Mouse (Mus musculus) neural tube, embryonic 11.5 days (tissue): ENCODE results near the gene Gm5737. TPM values are rescaled to one million over a fixed set of nuclear protein-coding genes. Genes with fewer than 3 reads are reported as not detected.

Experiments
- ATAC-seq: fragments of 200-750 bp; cut with Nextera tagmentation; 2 replicates; pipeline ENCODE4 v1.8.0; 2017; ENCODE audit warnings: moderate number of reproducible peaks, mild to moderate bottlenecking, moderate TSS enrichment, moderate library complexity; ENCODE audit not compliant: insufficient read depth, low FRiP score, low TSS enrichment
- DNase-seq: peaks from one replicate; pipeline ENCODE4 v3.0.0-alpha.2; 2015; ENCODE audit warnings: low spot score
- H3K27ac ChIP-seq: fragments of 300-500 bp; sonication (generic); 2 replicates; pipeline ENCODE4 v1.5.1; 2014; ENCODE audit warnings: low read depth, mild to moderate bottlenecking, low read length
- H3K27me3 ChIP-seq: fragments of 300-500 bp; sonication (generic); 2 replicates; pipeline ENCODE4 v1.6.1; 2014; ENCODE audit warnings: mild to moderate bottlenecking, low read length, mixed read lengths; ENCODE audit not compliant: control insufficient read depth, insufficient read depth
- H3K36me3 ChIP-seq: fragments of 300-500 bp; sonication (generic); 2 replicates; pipeline ENCODE4 v1.6.1; 2014; ENCODE audit warnings: mild to moderate bottlenecking, low read length, moderate library complexity, mixed read lengths; ENCODE audit not compliant: control insufficient read depth, insufficient read depth
- H3K4me1 ChIP-seq: fragments of 300-500 bp; sonication (generic); 2 replicates; pipeline ENCODE4 v1.6.1; 2014; ENCODE audit warnings: low read length, mixed read lengths; ENCODE audit not compliant: control insufficient read depth, insufficient read depth
- H3K4me2 ChIP-seq: fragments of 300-500 bp; sonication (generic); 2 replicates; pipeline ENCODE4 v1.6.1; 2014; ENCODE audit warnings: low read depth, mild to moderate bottlenecking, moderate library complexity
- H3K4me3 ChIP-seq: fragments of 300-500 bp; sonication (generic); 2 replicates; pipeline ENCODE4 v1.5.1; 2014; ENCODE audit warnings: low read depth, low read length
- H3K9ac ChIP-seq: fragments of 300-500 bp; sonication (generic); 2 replicates; pipeline ENCODE4 v1.6.1; 2014; ENCODE audit warnings: mild to moderate bottlenecking, low read length
- H3K9me3 ChIP-seq: fragments of 300-500 bp; sonication (generic); 2 replicates; pipeline ENCODE4 v1.6.1; 2016; ENCODE audit warnings: low read length; ENCODE audit not compliant: control insufficient read depth
- WGBS: fragments of 180-500 bp; shearing (Covaris S2); extraction: QIAGEN DNeasy Blood & Tissue Kit; methylation state at CpG from one replicate; pipeline ENCODE4 v1.1.7; 2014; 5-methylcytosine and 5-hydroxymethylcytosine counted together
- polyA plus RNA-seq: library from polyadenylated mRNA; unstranded; fragments of >200 nt; fragmentation: Nextera tagmentation; extraction: Ambion mirVana; gene quantifications from 2 replicates; pipeline ENCODE4 v1.2.1, GENCODE M21; 2014

Gene Gm5737
- not detected in 2 replicates for polyA plus RNA-seq

DNA sequence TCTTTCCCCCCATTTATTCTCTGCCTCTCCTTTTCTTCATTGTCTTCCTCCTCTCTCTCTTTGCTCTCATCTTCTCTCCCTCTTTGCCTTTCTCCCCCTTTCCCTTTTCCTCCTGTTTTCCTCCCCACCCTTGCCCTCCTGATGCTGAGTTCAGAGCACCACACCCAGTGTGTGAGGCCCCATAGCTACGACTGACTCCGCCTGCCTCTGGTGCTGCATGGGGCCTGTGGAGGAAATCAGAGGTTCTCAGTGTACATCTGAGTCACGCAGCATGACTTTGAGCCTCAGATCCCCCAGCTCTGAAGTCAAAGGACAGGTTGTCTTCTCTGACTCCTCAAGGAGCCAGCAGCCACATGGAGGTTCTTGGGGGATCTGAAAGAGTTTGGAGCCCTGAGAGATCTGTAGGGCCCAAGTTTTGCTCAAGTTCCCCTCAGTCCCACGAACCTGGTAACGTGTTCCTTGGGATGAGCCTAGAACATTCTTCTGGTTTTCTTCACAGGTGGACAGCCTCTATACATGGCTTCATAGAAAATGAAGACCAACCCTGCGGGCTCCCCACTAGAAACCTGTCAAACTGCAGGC lies at the start of gene Gm5737:
Gene Gm5737, plus strand, starts transcription at position 532 of the 582 bp plus-strand sequence.
- Histone ChIP-seq H3K9me3 (no peaks in the 10 kb centered on the region), H3K4me3 (no peak within 1 kb of the TSS), H3K4me2 (no peak within 1 kb of the TSS), H3K9ac (no peak within 1 kb of the TSS), H3K27ac (no peak within 1 kb of the TSS), H3K27me3 (0 out of 2 replicates have a peak, but pooled peaks cover 2% of the 10 kb centered on the region), H3K36me3 (no peaks in the 10 kb centered on the region), H3K4me1 (no peaks in the 10 kb centered on the region)
- ATAC-seq (no peak), DNase-seq (no peak)
- 84% methylated on average over 6 of the region's 6 CpGs for WGBS

GRCm38 (mm10) chr7:120767369-120767768 lies 44.8 kb upstream of the Gm5737 start:
- Histone ChIP-seq H3K4me1 (no peaks in the 10 kb centered on the region), H3K27me3 (no peaks in the 10 kb centered on the region), H3K27ac (no peak overlapping the region), H3K9me3 (no peaks in the 10 kb centered on the region), H3K36me3 (no peaks in the 10 kb centered on the region), H3K4me2 (no peak overlapping the region), H3K4me3 (no peak overlapping the region), H3K9ac (no peak overlapping the region)
- DNase-seq: no peak
- ATAC-seq: no peak
- WGBS: 6% methylated on average over 1 of the region's 1 CpGs

GRCm38 (mm10) chr7:120771389-120771788 lies 40.8 kb upstream of the Gm5737 start:
- 73% methylated on average over 1 of the region's 1 CpGs for WGBS
- Histone ChIP-seq H3K4me1 (no peaks in the 10 kb centered on the region), H3K4me2 (no peak overlapping the region), H3K36me3 (no peaks in the 10 kb centered on the region), H3K4me3 (no peak overlapping the region), H3K27ac (no peak overlapping the region), H3K9ac (no peak overlapping the region), H3K9me3 (no peaks in the 10 kb centered on the region), H3K27me3 (no peaks in the 10 kb centered on the region)
- no peak for ATAC-seq
- DNase-seq: no peak

DNA sequence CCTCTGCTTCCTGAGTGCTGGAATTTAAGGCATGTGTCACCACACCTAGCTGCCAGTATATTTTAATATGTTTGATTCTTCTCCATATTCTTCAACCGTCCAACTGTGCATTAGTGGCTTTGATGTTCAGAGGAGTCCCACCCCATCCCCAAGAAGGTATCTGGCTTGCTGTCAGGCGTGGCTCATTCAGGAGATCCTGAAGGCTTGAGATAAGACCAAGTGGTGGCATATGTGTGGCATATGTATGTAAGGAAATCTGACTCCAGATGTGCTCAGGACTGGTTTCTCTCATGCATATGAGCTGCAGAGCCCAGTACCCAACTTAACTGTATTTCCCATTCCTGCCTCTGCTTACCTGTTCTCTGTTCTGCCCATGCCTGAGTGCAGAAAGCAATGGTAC lies 34.2 kb upstream of the Gm5737 start:
- ATAC-seq: no peak
- Histone ChIP-seq H3K27me3 (no peaks in the 10 kb centered on the region), H3K4me3 (no peak overlapping the region), H3K27ac (no peak overlapping the region), H3K9ac (no peak overlapping the region), H3K4me2 (no peak overlapping the region), H3K36me3 (no peaks in the 10 kb centered on the region), H3K9me3 (no peaks in the 10 kb centered on the region), H3K4me1 (no peaks in the 10 kb centered on the region)
- no peak for DNase-seq
- 77% methylated on average over 2 of the region's 2 CpGs for WGBS

DNA sequence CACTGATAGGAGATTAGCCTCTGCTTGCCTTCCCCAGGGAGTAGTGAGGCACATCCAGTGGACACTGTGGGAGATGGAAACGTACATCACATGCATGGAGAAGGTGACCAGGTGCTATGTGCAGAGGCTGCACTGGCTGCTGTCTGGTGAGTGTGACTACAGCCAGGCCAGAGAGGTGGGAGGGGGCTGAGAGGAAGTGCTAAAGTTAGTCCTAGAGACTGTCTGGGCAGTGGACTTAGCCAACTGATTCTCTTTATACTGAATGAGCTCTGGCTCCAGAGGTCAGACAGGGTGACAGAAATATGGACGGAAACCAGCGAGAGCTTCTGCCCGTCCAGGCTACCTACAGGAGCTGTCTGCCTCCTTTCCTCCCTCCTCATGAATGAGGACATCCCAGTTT lies 16.6 kb upstream of the Gm5737 start:
- Histone ChIP-seq H3K4me3 (no peak overlapping the region), H3K9me3 (no peaks in the 10 kb centered on the region), H3K4me1 (no peaks in the 10 kb centered on the region), H3K9ac (no peak overlapping the region), H3K4me2 (no peak overlapping the region), H3K27ac (no peak overlapping the region), H3K36me3 (no peaks in the 10 kb centered on the region), H3K27me3 (no peaks in the 10 kb centered on the region)
- DNase-seq: no peak
- WGBS: 81% methylated on average over 4 of the region's 4 CpGs
- no peak for ATAC-seq

DNA sequence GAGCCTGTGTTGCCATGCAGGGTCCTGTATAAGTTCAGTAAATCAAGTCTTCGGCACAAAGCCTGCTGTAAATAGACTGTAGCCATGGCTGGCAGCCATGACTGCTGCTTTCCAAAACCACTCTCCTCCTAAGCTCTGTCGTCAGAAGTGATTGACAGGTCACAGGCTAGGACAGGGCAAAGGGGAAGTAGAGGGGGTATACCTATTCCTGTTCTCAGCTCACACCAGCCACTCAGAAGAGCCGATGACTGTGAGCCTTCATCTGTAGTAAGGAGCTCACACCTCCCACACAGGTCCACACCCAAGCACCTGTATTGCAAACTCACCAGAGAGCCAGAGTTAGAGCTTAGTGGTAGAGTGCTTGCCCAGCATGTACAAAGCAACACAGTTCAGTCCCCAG lies 15.8 kb upstream of the Gm5737 start:
- WGBS: 90% methylated on average over 3 of the region's 3 CpGs
- Histone ChIP-seq H3K27ac (no peak overlapping the region), H3K9ac (no peak overlapping the region), H3K4me2 (no peak overlapping the region), H3K27me3 (no peaks in the 10 kb centered on the region), H3K4me1 (no peaks in the 10 kb centered on the region), H3K4me3 (no peak overlapping the region), H3K36me3 (no peaks in the 10 kb centered on the region), H3K9me3 (no peaks in the 10 kb centered on the region)
- DNase-seq (no peak), ATAC-seq (no peak)

GRCm38 (mm10) chr7:120803268-120803667 lies 8.9 kb upstream of the Gm5737 start:
- ATAC-seq (no peak), DNase-seq (no peak)
- no peaks in the 10 kb centered on the region for H3K9me3 ChIP-seq
- H3K4me3 ChIP-seq: no peak overlapping the region
- no peaks in the 10 kb centered on the region for H3K36me3 ChIP-seq
- H3K27me3 ChIP-seq: no peaks in the 10 kb centered on the region
- 90% methylated on average over 2 of the region's 2 CpGs for WGBS
- H3K4me1 ChIP-seq: no peaks in the 10 kb centered on the region
- no peak overlapping the region for H3K27ac ChIP-seq
- no peak overlapping the region for H3K4me2 ChIP-seq
- no peak overlapping the region for H3K9ac ChIP-seq

GRCm38 (mm10) chr7:120809705-120810104 lies 2.5 kb upstream of the Gm5737 start:
- DNase-seq (no peak), ATAC-seq (no peak)
- Histone ChIP-seq H3K4me3 (peak overlapping the region; percentile 10; the same call in 1 of the 2 replicates), H3K9me3 (no peaks in the 10 kb centered on the region), H3K27me3 (0 out of 2 replicates have a peak, but pooled peaks cover 2% of the 10 kb centered on the region), H3K9ac (no peak overlapping the region), H3K4me2 (peak overlapping the region; percentile 32), H3K27ac (no peak overlapping the region), H3K4me1 (no peaks in the 10 kb centered on the region), H3K36me3 (no peaks in the 10 kb centered on the region)
- 10% methylated on average over 27 of the region's 27 CpGs for WGBS

DNA sequence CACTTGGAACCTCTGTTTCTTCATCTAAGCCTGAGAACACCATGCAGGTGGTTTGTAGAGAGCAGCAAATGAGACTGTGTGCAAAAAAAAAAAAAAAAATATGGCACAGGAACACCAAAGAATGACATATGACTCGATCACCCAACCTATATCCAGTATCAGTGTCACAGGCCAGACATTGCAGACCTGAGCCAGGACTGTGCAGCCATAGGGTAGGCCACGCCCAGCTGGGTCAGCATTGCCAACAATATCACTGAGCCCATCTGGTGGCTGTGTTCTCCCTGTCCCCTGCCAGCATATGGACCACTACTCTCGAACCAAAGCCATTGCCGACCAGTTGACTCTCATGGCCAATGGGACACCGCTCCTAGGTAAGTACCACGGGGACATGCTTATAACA lies 5.4 kb downstream of the Gm5737 start:
- no peak overlapping the region for H3K27ac ChIP-seq
- H3K4me1 ChIP-seq: no peaks in the 10 kb centered on the region
- H3K27me3 ChIP-seq: no peaks in the 10 kb centered on the region
- no peaks in the 10 kb centered on the region for H3K9me3 ChIP-seq
- no peak overlapping the region for H3K4me3 ChIP-seq
- DNase-seq (no peak), ATAC-seq (no peak)
- H3K9ac ChIP-seq: no peak overlapping the region
- 88% methylated on average over 6 of the region's 6 CpGs for WGBS
- H3K36me3 ChIP-seq: no peaks in the 10 kb centered on the region
- no peak overlapping the region for H3K4me2 ChIP-seq
